Mouse (Mus musculus) heart, embryonic 10.5 days (tissue): ENCODE data around the gene Trim43a. TPM values are rescaled to one million over a fixed set of nuclear protein-coding genes. Genes with fewer than 3 reads are reported as not detected.
"Not testable (repeated sequence)": the region's sequence is repeated elsewhere in the genome, so short reads cannot be mapped to it uniquely, and the experiment has no call there.

Source experiments
- DNase-seq: peaks from one replicate; pipeline ENCODE4 v3.0.0-alpha.2; 2017; ENCODE audit warnings: low spot score
- H3K27ac ChIP-seq: fragments of 300-500 bp; sonication (generic); 2 replicates; pipeline ENCODE4 v1.5.1; 2016; ENCODE audit warnings: mild to moderate bottlenecking
- H3K27me3 ChIP-seq: fragments of 300-500 bp; sonication (generic); 2 replicates; pipeline ENCODE4 v1.6.1; 2016; ENCODE audit warnings: mild to moderate bottlenecking; ENCODE audit not compliant: poor library complexity, insufficient read depth, severe bottlenecking
- H3K36me3 ChIP-seq: fragments of 300-500 bp; sonication (generic); 2 replicates; pipeline ENCODE4 v1.6.1; 2016; ENCODE audit warnings: mild to moderate bottlenecking, moderate library complexity
- H3K4me1 ChIP-seq: fragments of 300-500 bp; sonication (generic); 2 replicates; pipeline ENCODE4 v1.6.1; 2016; ENCODE audit warnings: mild to moderate bottlenecking
- H3K4me3 ChIP-seq: fragments of 300-500 bp; sonication (generic); 2 replicates; pipeline ENCODE4 v1.5.1; 2016; ENCODE audit warnings: mild to moderate bottlenecking, moderate library complexity
- H3K9me3 ChIP-seq: fragments of 300-500 bp; sonication (generic); 2 replicates; pipeline ENCODE4 v1.6.1; 2016; ENCODE audit warnings: mild to moderate bottlenecking, moderate library complexity
- WGBS: fragments of 180-500 bp; shearing (Covaris S2); methylation state at CpG from one replicate; pipeline ENCODE4 v1.1.7; 2016; 5-methylcytosine and 5-hydroxymethylcytosine counted together
- polyA plus RNA-seq: library from polyadenylated mRNA; unstranded; fragments of >200 nt; fragmentation: Nextera tagmentation; extraction: Ambion mirVana; gene quantifications from 2 replicates; pipeline ENCODE4 v1.2.1, GENCODE M21; 2016

The Trim43a gene
- polyA plus RNA-seq, 1 experiment from 2014 or later: 0.06 TPM

DNA sequence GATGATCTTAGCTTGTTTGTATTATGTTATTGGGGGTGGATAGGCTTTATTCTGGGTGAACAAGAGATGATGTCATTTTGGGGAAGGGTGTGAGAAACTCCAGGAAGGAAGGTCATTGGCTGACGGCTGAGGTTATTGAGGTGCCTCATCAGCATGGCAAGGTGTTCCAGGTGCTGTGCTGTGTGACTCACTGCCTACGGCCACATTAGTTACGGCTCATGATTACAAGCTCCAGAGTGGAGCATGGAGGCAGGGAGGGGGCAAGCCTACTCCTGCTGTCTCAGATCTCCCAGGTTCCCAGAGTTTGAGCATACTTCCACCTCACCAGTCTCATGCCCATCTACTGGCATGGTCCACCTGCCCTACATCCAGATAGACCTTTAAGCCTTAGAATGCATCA, 10.2 kb upstream of the Trim43a start:
- H3K4me1 ChIP-seq, DNase-seq, H3K4me3 ChIP-seq, H3K27ac ChIP-seq, H3K27me3 ChIP-seq: not testable (repeated sequence)
- peaks cover 19% of the 10 kb centered on the region for H3K9me3 ChIP-seq
- peaks cover 44% of the 10 kb centered on the region for H3K36me3 ChIP-seq
- WGBS: 93% methylated on average over 3 of the region's 3 CpGs

DNA sequence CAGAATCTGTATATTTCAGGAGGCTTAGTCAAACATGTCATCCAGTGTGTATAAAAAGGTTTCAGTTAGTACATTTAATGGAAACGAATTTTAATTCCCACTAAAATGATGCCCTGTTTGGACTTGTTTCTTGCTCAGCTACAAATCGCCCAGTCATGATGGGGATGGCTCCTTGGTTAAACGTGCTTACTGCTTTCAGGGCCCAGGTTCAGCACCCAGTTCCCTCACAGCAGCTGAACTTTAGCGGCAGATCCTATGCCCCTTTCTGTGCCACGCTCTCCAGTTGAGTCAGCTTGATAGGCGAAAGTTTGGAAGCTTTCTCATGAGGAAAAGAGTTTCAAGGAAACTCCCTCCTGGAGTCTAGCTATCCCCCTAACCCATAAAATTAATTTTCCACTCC, 13.0 kb downstream of the Trim43a start:
- not testable (repeated sequence) for DNase-seq

GRCm38 (mm10) chr9:88599206-88600162, 18.8 kb downstream of the Trim43a start:
- not testable (repeated sequence) for H3K4me1 ChIP-seq, H3K9me3 ChIP-seq, H3K27me3 ChIP-seq, H3K36me3 ChIP-seq
- Histone ChIP-seq H3K4me3 (peak overlapping the region; percentile 50), H3K27ac (0 out of 2 replicates have a peak overlapping the region, but pooled peaks have one; percentile 29)
- DNase-seq: peak; percentile 96
- 2% methylated on average over 47 of the region's 50 CpGs for WGBS

More for the DNA sequence above, 13.0 kb downstream of the Trim43a start:
- H3K27ac ChIP-seq, H3K4me1 ChIP-seq, H3K27me3 ChIP-seq, H3K36me3 ChIP-seq, H3K9me3 ChIP-seq, H3K4me3 ChIP-seq: not testable (repeated sequence)
- WGBS: 73% methylated on average over 6 of the region's 6 CpGs

- WGBS: 79% methylated on average over 17 of the region's 20 CpGs
- H3K9me3 ChIP-seq, H3K4me1 ChIP-seq, H3K27me3 ChIP-seq, DNase-seq, H3K27ac ChIP-seq, H3K36me3 ChIP-seq, H3K4me3 ChIP-seq: not testable (repeated sequence)
Observed at GRCm38 (mm10) chr9:88625803-88626514, 45.3 kb downstream of the Trim43a start.

GRCm38 (mm10) chr9:88638125-88638524, 57.4 kb downstream of the Trim43a start:
- H3K27me3 ChIP-seq, H3K9me3 ChIP-seq, H3K4me3 ChIP-seq, H3K4me1 ChIP-seq, DNase-seq, H3K36me3 ChIP-seq, H3K27ac ChIP-seq: not testable (repeated sequence)
- WGBS: 79% methylated on average over 1 of the region's 1 CpGs

Other genes starting within 250 kb of the Trim43a start
- 25.4 and 29.9 TPM in 2 replicates for gene Snx14, start 141.9 kb upstream of the Trim43a start, polyA plus RNA-seq
- gene Gm20537, start 124.3 kb upstream of the Trim43a start, polyA plus RNA-seq: 0.58 and 0.78 TPM in 2 replicates
- gene Syncrip, start 98.3 kb upstream of the Trim43a start, polyA plus RNA-seq: 78.4 and 96.1 TPM in 2 replicates
- gene Zfp949, start 32.9 kb upstream of the Trim43a start, polyA plus RNA-seq: 6.2 and 6.5 TPM in 2 replicates
- 21.1 and 28.8 TPM in 2 replicates for gene Mthfsl, start 139.4 kb downstream of the Trim43a start, polyA plus RNA-seq
- gene Bcl2a1d, start 151.0 kb downstream of the Trim43a start, polyA plus RNA-seq: 0.17 TPM in 1 of 2 replicates, not detected in the other